Mouse (Mus musculus) testis, adult 10 weeks (tissue): ENCODE data around the gene Vmn1r83. TPM values are rescaled to one million over a fixed set of nuclear protein-coding genes. Genes with fewer than 3 reads are reported as not detected.

Source experiments
- polyA plus RNA-seq: library from polyadenylated mRNA; stranded (reverse); fragments of 350-450 nt; fragmentation: Illumina TruSeq; extraction: RNeasy Lipid Tissue Mini Kit (QIAGEN cat#74804); gene quantifications from one replicate; pipeline ENCODE4 v1.2.3, GENCODE M21; 2014; ENCODE audit warnings: low read depth, low replicate concordance

The Vmn1r83 gene
- not detected for polyA plus RNA-seq

GRCm38 (mm10) chr7:12329381-12329780 is at the start of gene Vmn1r83:
Gene Vmn1r83, minus strand, starts transcription at chr7:12329481.

GRCm38 (mm10) chr7:12369173-12369572 is 39.9 kb upstream of the Vmn1r83 start, which contains the start of gene Vmn1r84:
Gene Vmn1r84, minus strand, starts transcription at chr7:12369273.

GRCm38 (mm10) chr7:12300130-12300529 is 29.2 kb downstream of the Vmn1r83 start, which contains the start of gene Vmn1r82:
Gene Vmn1r82, plus strand, starts transcription at chr7:12300430.

Other genes starting within 250 kb of the Vmn1r83 start
- not detected for gene Vmn1r78, start 179.2 kb downstream of the Vmn1r83 start, polyA plus RNA-seq
- gene Vmn1r79, start 158.2 kb downstream of the Vmn1r83 start, polyA plus RNA-seq, result not detected
- not detected for gene Vmn1r80, start 140.2 kb downstream of the Vmn1r83 start, polyA plus RNA-seq
- not detected for gene Vmn1r81, start 61.2 kb downstream of the Vmn1r83 start, polyA plus RNA-seq
- not detected for gene Vmn1r82, start 29.1 kb downstream of the Vmn1r83 start, polyA plus RNA-seq
- gene Vmn1r84, start 39.8 kb upstream of the Vmn1r83 start, polyA plus RNA-seq, result not detected
- gene Zfp551, start 93.3 kb upstream of the Vmn1r83 start, polyA plus RNA-seq, result 0.85 TPM
- gene Zfp606, start 148.8 kb upstream of the Vmn1r83 start, polyA plus RNA-seq, result 12.0 TPM
- gene 2900092C05Rik, start 183.0 kb upstream of the Vmn1r83 start, polyA plus RNA-seq, result 287 TPM